Mouse (Mus musculus): ENCODE measurements around the gene Carnmt1. TPM values are rescaled to one million over a fixed set of nuclear protein-coding genes. Genes with fewer than 3 reads are reported as not detected.

Carnmt1 gene
- polyA plus RNA-seq, 1 experiment from 2014 or later, result 35.9 TPM

GRCm38 (mm10) chr19:18739146-18739545 lies 68.6 kb downstream of the Carnmt1 start:
- no peaks in the 10 kb centered on the region for H3K36me3 ChIP-seq (ENCODE audit: insufficient read depth, low read length)
- TF ChIP-seq CTCF (IDR thresholded peaks at IDR 0.05; ENCODE audit: low read depth), result no peak
- H3K9ac ChIP-seq (ENCODE audit: low read depth, low read length), result no peak overlapping the region
- no peak overlapping the region for H3K4me2 ChIP-seq (ENCODE audit: low read length)
- no peaks in the 10 kb centered on the region for H3K9me3 ChIP-seq (replicated peaks; ENCODE audit: low read length)
- no peak overlapping the region for H3K27ac ChIP-seq
- H3K4me3 ChIP-seq (replicated peaks; ENCODE audit: low read depth, low read length), result no peak overlapping the region
- ATAC-seq (replicated peaks; ENCODE audit: low FRiP score, low read depth), result no peak
- no peak for DNase-seq (ENCODE audit: low spot score)
- H3K4me1 ChIP-seq (replicated peaks; ENCODE audit: insufficient read depth, low read length), result no peaks in the 10 kb centered on the region
- WGBS, result 74% methylated on average over 7 of the region's 7 CpGs
- no peaks in the 10 kb centered on the region for H3K27me3 ChIP-seq (ENCODE audit: insufficient read depth, low read length)

GRCm38 (mm10) chr19:18743946-18744345 lies 73.4 kb downstream of the Carnmt1 start:
- DNase-seq (ENCODE audit: low spot score), result no peak
- no peaks in the 10 kb centered on the region for H3K36me3 ChIP-seq (ENCODE audit: insufficient read depth, low read length)
- no peak overlapping the region for H3K4me2 ChIP-seq (ENCODE audit: low read length)
- no peak overlapping the region for H3K27ac ChIP-seq
- no peaks in the 10 kb centered on the region for H3K27me3 ChIP-seq (ENCODE audit: insufficient read depth, low read length)
- no peaks in the 10 kb centered on the region for H3K9me3 ChIP-seq (replicated peaks; ENCODE audit: low read length)
- H3K9ac ChIP-seq (ENCODE audit: low read depth, low read length), result no peak overlapping the region
- H3K4me1 ChIP-seq (replicated peaks; ENCODE audit: insufficient read depth, low read length), result no peaks in the 10 kb centered on the region
- H3K4me3 ChIP-seq (replicated peaks; ENCODE audit: low read depth, low read length), result no peak overlapping the region
- no peak for ATAC-seq (replicated peaks; ENCODE audit: low FRiP score, low read depth)
- 81% methylated on average over 5 of the region's 5 CpGs for WGBS
- TF ChIP-seq CTCF (IDR thresholded peaks at IDR 0.05; ENCODE audit: low read depth), result no peak

- no peak overlapping the region for H3K27ac ChIP-seq
- H3K9me3 ChIP-seq (replicated peaks; ENCODE audit: low read length), result no peaks in the 10 kb centered on the region
- DNase-seq (ENCODE audit: low spot score), result peak; percentile 57
- ATAC-seq (replicated peaks; ENCODE audit: low FRiP score, low read depth), result no peak
- no peak overlapping the region for H3K4me2 ChIP-seq (ENCODE audit: low read length)
- H3K36me3 ChIP-seq (ENCODE audit: insufficient read depth, low read length), result no peaks in the 10 kb centered on the region
- H3K27me3 ChIP-seq (ENCODE audit: insufficient read depth, low read length), result no peaks in the 10 kb centered on the region
- H3K4me3 ChIP-seq (replicated peaks; ENCODE audit: low read depth, low read length), result no peak overlapping the region
- no peak overlapping the region for H3K9ac ChIP-seq (ENCODE audit: low read depth, low read length)
- WGBS, result 50% methylated on average over 5 of the region's 5 CpGs
- TF ChIP-seq CTCF (IDR thresholded peaks at IDR 0.05; ENCODE audit: low read depth), result no peak
- H3K4me1 ChIP-seq (replicated peaks; ENCODE audit: insufficient read depth, low read length), result no peaks in the 10 kb centered on the region
Observed at GRCm38 (mm10) chr19:18746576-18747340, 76.2 kb downstream of the Carnmt1 start.

GRCm38 (mm10) chr19:18747379-18747778 lies 76.8 kb downstream of the Carnmt1 start:
- Histone ChIP-seq H3K36me3 (ENCODE audit: insufficient read depth, low read length) (no peaks in the 10 kb centered on the region), H3K27me3 (ENCODE audit: insufficient read depth, low read length) (no peaks in the 10 kb centered on the region), H3K9me3 (replicated peaks; ENCODE audit: low read length) (no peaks in the 10 kb centered on the region), H3K4me1 (replicated peaks; ENCODE audit: insufficient read depth, low read length) (no peaks in the 10 kb centered on the region), H3K4me3 (replicated peaks; ENCODE audit: low read depth, low read length) (no peak overlapping the region), H3K9ac (ENCODE audit: low read depth, low read length) (no peak overlapping the region), H3K4me2 (ENCODE audit: low read length) (no peak overlapping the region), H3K27ac (no peak overlapping the region)
- ATAC-seq (replicated peaks; ENCODE audit: low FRiP score, low read depth) (no peak), DNase-seq (ENCODE audit: low spot score) (no peak)
- no peak for TF ChIP-seq CTCF (IDR thresholded peaks at IDR 0.05; ENCODE audit: low read depth)
- 81% methylated on average over 4 of the region's 4 CpGs for WGBS

GRCm38 (mm10) chr19:18749598-18750339 lies 79.2 kb downstream of the Carnmt1 start, which contains the start of gene Trpm6:
Gene Trpm6, plus strand, starts transcription at chr19:18749983.
- H3K9ac ChIP-seq (ENCODE audit: low read depth, low read length), result peak within 1 kb of the TSS; percentile 38; the same call in 1 of the 2 replicates
- ATAC-seq (replicated peaks; ENCODE audit: low FRiP score, low read depth) (peak; percentile 65; the same call in 1 of the 2 replicates), DNase-seq (ENCODE audit: low spot score) (no peak)
- WGBS, result 5% methylated on average over 41 of the region's 41 CpGs
- no peaks in the 10 kb centered on the region for H3K9me3 ChIP-seq (replicated peaks; ENCODE audit: low read length)
- H3K4me2 ChIP-seq (ENCODE audit: low read length), result peak within 1 kb of the TSS; percentile 60
- no peaks in the 10 kb centered on the region for H3K4me1 ChIP-seq (replicated peaks; ENCODE audit: insufficient read depth, low read length)
- TF ChIP-seq CTCF (IDR thresholded peaks at IDR 0.05; ENCODE audit: low read depth), result no peak
- no peaks in the 10 kb centered on the region for H3K27me3 ChIP-seq (ENCODE audit: insufficient read depth, low read length)
- no peaks in the 10 kb centered on the region for H3K36me3 ChIP-seq (ENCODE audit: insufficient read depth, low read length)
- H3K27ac ChIP-seq, result no peak within 1 kb of the TSS
- H3K4me3 ChIP-seq (replicated peaks; ENCODE audit: low read depth, low read length), result peak within 1 kb of the TSS; percentile 23

Other genes starting within 250 kb of the Carnmt1 start
- gene Ostf1, start 38.9 kb upstream of the Carnmt1 start, polyA plus RNA-seq (2015; fragmentation: Nextera tagmentation; extraction: Ambion mirVana), result 190 and 191 TPM in 2 replicates
- gene Nmrk1, start 38.8 kb upstream of the Carnmt1 start, polyA plus RNA-seq (2015; fragmentation: Nextera tagmentation; extraction: Ambion mirVana), result 20.6 and 24.7 TPM in 2 replicates
- 28.3 and 31.0 TPM in 2 replicates for gene D030056L22Rik, start 42.4 kb downstream of the Carnmt1 start, polyA plus RNA-seq (2015; fragmentation: Nextera tagmentation; extraction: Ambion mirVana)
- 1.2 and 1.4 TPM in 2 replicates for gene Trpm6, start 79.2 kb downstream of the Carnmt1 start, polyA plus RNA-seq (2015; fragmentation: Nextera tagmentation; extraction: Ambion mirVana)